Mouse (Mus musculus): ENCODE measurements around the gene Arpc3. TPM values are rescaled to one million over a fixed set of nuclear protein-coding genes. Genes with fewer than 3 reads are reported as not detected.
A peak's percentile ranks its signal among the peaks of the same experiment; 100 is the strongest.
"Not testable (repeated sequence)": the region's sequence is repeated elsewhere in the genome, so short reads cannot be mapped to it uniquely, and the experiment has no call there.

The Arpc3 gene
- total RNA-seq, 2 experiments from 2014 or later = 261 to 275 TPM

DNA sequence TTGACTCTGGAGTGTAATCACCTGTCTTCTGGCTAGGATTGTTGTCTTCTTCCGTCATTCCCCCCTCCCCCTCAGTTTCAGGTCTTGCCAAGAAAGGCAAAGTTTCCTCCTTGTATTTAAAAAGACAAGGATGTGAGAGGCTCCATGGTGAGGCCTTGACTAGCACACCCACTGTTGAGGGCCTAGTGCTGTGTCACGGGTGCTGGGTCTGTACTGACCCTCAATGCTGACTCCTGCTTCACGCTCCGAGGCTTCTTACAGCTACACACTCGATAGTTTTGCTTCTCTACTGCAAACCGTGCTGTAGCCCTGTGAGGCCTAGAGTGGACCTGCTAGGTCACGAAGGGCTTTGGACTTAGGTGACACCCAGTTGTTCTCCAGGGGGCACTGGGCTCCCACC is 60.5 kb downstream of the Arpc3 start:
- no peak overlapping the region for H3K27ac ChIP-seq
- DNase-seq (ENCODE audit: low spot score in 2 of 2) = no peak
- H3K4me3 ChIP-seq = no peak overlapping the region
- no peak for TF ChIP-seq CTCF (conservative IDR thresholded peaks at IDR 0.05)

- no peak for TF ChIP-seq CTCF (conservative IDR thresholded peaks at IDR 0.05)
- H3K4me3 ChIP-seq = no peak overlapping the region
- no peak overlapping the region for H3K27ac ChIP-seq
- DNase-seq (ENCODE audit: low spot score in 2 of 2) = no peak
Measured at GRCm38 (mm10) chr5:122453188-122453587, 61.5 kb downstream of the Arpc3 start.

- peak overlapping the region; percentile 55 for H3K27ac ChIP-seq
- no peak for TF ChIP-seq CTCF (conservative IDR thresholded peaks at IDR 0.05)
- no peak overlapping the region for H3K4me3 ChIP-seq
- no peak for DNase-seq (ENCODE audit: low spot score in 2 of 2)
Measured at GRCm38 (mm10) chr5:122454442-122454841, 62.8 kb downstream of the Arpc3 start.

- no peak for DNase-seq (ENCODE audit: low spot score in 2 of 2)
- Histone ChIP-seq H3K27ac (peak overlapping the region; percentile 23; the same call in 1 of the 2 replicates), H3K4me3 (no peak overlapping the region)
- TF ChIP-seq CTCF (conservative IDR thresholded peaks at IDR 0.05) = no peak
Measured at GRCm38 (mm10) chr5:122454883-122455282, 63.2 kb downstream of the Arpc3 start.

DNA sequence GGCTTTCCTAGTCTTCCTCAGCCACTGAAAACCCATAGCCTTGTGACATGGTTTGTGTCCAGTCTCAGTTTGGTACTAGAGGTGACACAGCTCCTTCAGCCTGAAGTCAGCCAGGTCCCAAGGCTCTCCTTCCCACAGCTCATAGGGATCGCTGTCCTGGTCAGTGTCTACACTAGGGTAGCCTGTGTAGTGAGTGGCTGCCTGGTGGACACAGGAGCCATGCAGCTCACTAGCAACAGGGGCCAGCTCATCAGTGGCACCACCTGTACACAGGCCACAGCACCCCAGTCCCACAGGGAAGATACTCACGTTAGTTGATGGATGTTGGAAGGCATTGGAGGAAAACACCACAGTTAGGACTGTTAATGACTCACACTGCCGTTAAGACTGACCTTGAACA is 63.9 kb downstream of the Arpc3 start:
- no peak for TF ChIP-seq CTCF (conservative IDR thresholded peaks at IDR 0.05)
- Histone ChIP-seq H3K4me3 (no peak overlapping the region), H3K27ac (no peak overlapping the region)
- DNase-seq (ENCODE audit: low spot score in 2 of 2) = no peak

GRCm38 (mm10) chr5:122457054-122457453 is 65.4 kb downstream of the Arpc3 start:
- TF ChIP-seq CTCF (conservative IDR thresholded peaks at IDR 0.05) = peak; percentile 53
- not testable (repeated sequence) for H3K4me3 ChIP-seq; H3K27ac ChIP-seq; DNase-seq (ENCODE audit: low spot score in 2 of 2)

GRCm38 (mm10) chr5:122458066-122458465 is 66.4 kb downstream of the Arpc3 start:
- DNase-seq (ENCODE audit: low spot score in 2 of 2) = no peak
- no peak for TF ChIP-seq CTCF (conservative IDR thresholded peaks at IDR 0.05)
- H3K27ac ChIP-seq = no peak overlapping the region
- H3K4me3 ChIP-seq = no peak overlapping the region

DNA sequence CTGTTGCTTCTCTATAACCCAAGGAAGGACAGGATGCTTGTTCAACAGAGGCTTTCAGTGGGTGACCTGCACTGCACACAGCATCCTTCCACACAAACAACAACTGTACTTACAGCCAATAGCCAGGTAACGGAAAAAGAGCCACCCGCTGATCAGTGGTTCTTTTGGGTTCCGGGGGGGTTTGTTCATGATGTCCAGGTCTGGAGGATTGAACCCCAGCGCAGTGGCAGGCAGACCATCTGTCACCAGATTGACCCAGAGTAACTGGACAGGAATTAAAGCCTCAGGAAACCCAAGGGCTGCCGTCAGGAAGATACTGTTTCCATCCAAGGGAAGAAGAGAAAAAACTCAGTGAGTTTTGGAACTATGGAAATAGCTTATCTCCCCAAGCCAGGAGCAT is 67.7 kb downstream of the Arpc3 start:
- no peak for TF ChIP-seq CTCF (conservative IDR thresholded peaks at IDR 0.05)
- H3K4me3 ChIP-seq = no peak overlapping the region
- DNase-seq (ENCODE audit: low spot score in 2 of 2) = no peak
- no peak overlapping the region for H3K27ac ChIP-seq

DNA sequence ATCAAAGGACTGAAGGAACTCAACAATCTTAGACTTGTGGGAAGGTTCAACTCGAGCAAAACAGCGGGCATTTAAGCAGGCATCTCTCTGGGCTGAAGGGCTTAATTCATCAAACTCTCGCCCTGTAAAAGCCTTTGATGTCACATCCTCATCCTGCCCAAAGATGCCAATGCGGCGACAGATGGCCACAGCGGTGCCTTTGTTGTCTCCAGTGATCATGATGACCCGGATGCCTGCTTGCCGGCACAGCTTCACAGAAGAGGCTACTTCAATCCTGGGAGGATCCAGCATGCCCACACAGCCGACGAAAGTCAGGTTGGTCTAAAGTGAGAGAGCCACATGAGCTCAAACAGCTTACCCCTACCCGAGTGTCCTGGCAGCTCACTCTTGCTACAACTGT is 69.0 kb downstream of the Arpc3 start:
- no peak for TF ChIP-seq CTCF (conservative IDR thresholded peaks at IDR 0.05)
- Histone ChIP-seq H3K27ac (no peak overlapping the region; the same call in 1 of the 2 replicates), H3K4me3 (no peak overlapping the region)
- DNase-seq (ENCODE audit: low spot score in 2 of 2) = no peak

GRCm38 (mm10) chr5:122461431-122461830 is 69.8 kb downstream of the Arpc3 start:
- H3K4me3 ChIP-seq = no peak overlapping the region
- no peak overlapping the region for H3K27ac ChIP-seq
- no peak for TF ChIP-seq CTCF (conservative IDR thresholded peaks at IDR 0.05)
- no peak for DNase-seq (ENCODE audit: low spot score in 2 of 2)

Other genes starting within 250 kb of the Arpc3 start
- gene Ppp1cc, start 233.6 kb upstream of the Arpc3 start, total RNA-seq (2021) = 100 to 1,000 TPM; 223 to 228 TPM
- 1 to 10 TPM; 2.6 to 3.0 TPM for gene Hvcn1, start 185.1 kb upstream of the Arpc3 start, total RNA-seq (2021)
- gene Tctn1, start 127.4 kb upstream of the Arpc3 start, total RNA-seq (2021) = 10 to 100 TPM; 15.2 TPM
- gene Pptc7, start 107.5 kb upstream of the Arpc3 start, total RNA-seq (2021) = 10 to 100 TPM; 39.8 to 41.1 TPM
- 1 to 10 TPM; 5.1 to 5.9 TPM for gene Rad9b, start 37.6 kb upstream of the Arpc3 start, total RNA-seq (2021)
- 100 to 1,000 TPM; 173 to 186 TPM for gene Vps29, start 37.5 kb upstream of the Arpc3 start, total RNA-seq (2021)
- 10 to 100 TPM; 30.0 to 32.3 TPM for gene Gpn3, start 20.0 kb upstream of the Arpc3 start, total RNA-seq (2021)
- 10 to 100 TPM; 74.2 to 78.0 TPM for gene Fam216a, start 19.5 kb upstream of the Arpc3 start, total RNA-seq (2021)
- gene Anapc7, start 29.8 kb downstream of the Arpc3 start, total RNA-seq (2021) = 10 to 100 TPM; 32.9 to 33.2 TPM
- 100 to 1,000 TPM; 588 to 630 TPM for gene Atp2a2, start 110.3 kb downstream of the Arpc3 start, total RNA-seq (2021)
- gene Ift81, start 222.6 kb downstream of the Arpc3 start, total RNA-seq (2021) = 10 to 100 TPM; 36.0 to 38.4 TPM

Measured in layer of hippocampus, adult 2 months (tissue).